Mouse (Mus musculus) liver, embryonic 12.5 days (tissue): Measurements from ENCODE around the gene Park7. TPM values are rescaled to one million over a fixed set of nuclear protein-coding genes. Genes with fewer than 3 reads are reported as not detected.
A peak's percentile ranks its signal among the peaks of the same experiment; 100 is the strongest.

Experiments used
- ATAC-seq: fragments of 200-750 bp; cut with Nextera tagmentation; 2 replicates; pipeline ENCODE4 v1.8.0; 2017; ENCODE audit warnings: moderate number of reproducible peaks, mild to moderate bottlenecking, moderate library complexity
- H3K27ac ChIP-seq: fragments of 300-500 bp; sonication (generic); 2 replicates; pipeline ENCODE4 v1.5.1; 2016; ENCODE audit warnings: mild to moderate bottlenecking
- H3K27me3 ChIP-seq: fragments of 300-500 bp; sonication (generic); replicated peaks from 2 replicates; pipeline ENCODE4 v1.6.1; 2016; ENCODE audit warnings: mild to moderate bottlenecking, moderate library complexity
- H3K36me3 ChIP-seq: fragments of 300-500 bp; sonication (generic); 2 replicates; pipeline ENCODE4 v1.6.1; 2016; ENCODE audit warnings: mild to moderate bottlenecking, moderate library complexity
- H3K4me1 ChIP-seq: fragments of 300-500 bp; sonication (generic); 2 replicates; pipeline ENCODE4 v1.6.1; 2016
- H3K4me2 ChIP-seq: fragments of 300-500 bp; sonication (generic); 2 replicates; pipeline ENCODE4 v1.6.1; 2016; ENCODE audit warnings: mild to moderate bottlenecking, moderate library complexity
- H3K4me3 ChIP-seq: fragments of 300-500 bp; sonication (generic); 2 replicates; pipeline ENCODE4 v1.5.1; 2016; ENCODE audit warnings: mild to moderate bottlenecking, moderate library complexity
- H3K9ac ChIP-seq: fragments of 300-500 bp; sonication (generic); 2 replicates; pipeline ENCODE4 v1.6.1; 2016; ENCODE audit warnings: mild to moderate bottlenecking, moderate library complexity
- H3K9me3 ChIP-seq: fragments of 300-500 bp; sonication (generic); replicated peaks from 2 replicates; pipeline ENCODE4 v1.6.1; 2016; ENCODE audit warnings: mild to moderate bottlenecking, moderate library complexity
- WGBS: fragments of 180-500 bp; shearing (Covaris S2); methylation state at CpG from one replicate; pipeline ENCODE4 v1.1.7; 2016; ENCODE audit not compliant: insufficient replicate concordance; 5-methylcytosine and 5-hydroxymethylcytosine counted together
- polyA plus RNA-seq: library from polyadenylated mRNA; unstranded; fragments of >200 nt; fragmentation: Nextera tagmentation; extraction: Ambion mirVana; gene quantifications from 2 replicates; pipeline ENCODE4 v1.2.1, GENCODE M21; 2016

Gene Park7
- polyA plus RNA-seq, 1 experiment from 2014 or later = 344 TPM

DNA sequence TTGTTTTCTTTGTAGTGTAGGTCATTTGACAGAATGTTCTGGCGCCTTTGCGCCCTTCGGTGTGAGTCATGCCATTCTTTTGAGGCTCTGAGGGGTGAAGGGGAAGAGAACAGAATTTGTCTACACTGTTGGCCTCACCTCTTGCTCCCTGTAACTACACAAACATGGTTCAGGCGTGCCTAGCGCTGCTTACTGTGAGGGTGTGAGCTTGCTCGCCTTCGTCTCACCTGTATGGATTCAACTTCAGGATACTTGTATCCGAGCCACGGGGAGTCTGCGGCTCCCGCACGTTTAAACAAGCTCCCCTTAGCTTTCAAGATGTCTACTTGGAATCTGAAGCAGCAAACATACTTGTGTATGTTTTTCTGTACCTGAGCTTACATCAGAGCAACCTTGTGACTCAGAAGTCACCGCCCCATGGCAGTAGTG lies 43.3 kb downstream of the Park7 start:
- no peak overlapping the region for H3K4me2 ChIP-seq
- no peak overlapping the region for H3K27ac ChIP-seq
- WGBS = 79% methylated on average over 13 of the region's 13 CpGs
- no peak overlapping the region for H3K9ac ChIP-seq
- H3K36me3 ChIP-seq = peaks cover 24% of the 10 kb centered on the region
- peaks cover 30% of the 10 kb centered on the region for H3K4me1 ChIP-seq
- H3K27me3 ChIP-seq = no peaks in the 10 kb centered on the region
- H3K4me3 ChIP-seq = no peak overlapping the region
- H3K9me3 ChIP-seq = no peaks in the 10 kb centered on the region
- ATAC-seq = no peak

GRCm38 (mm10) chr4:150869276-150870197 lies 44.7 kb downstream of the Park7 start:
- no peak overlapping the region for H3K4me3 ChIP-seq
- no peak overlapping the region for H3K27ac ChIP-seq
- peaks cover 25% of the 10 kb centered on the region for H3K4me1 ChIP-seq
- no peaks in the 10 kb centered on the region for H3K9me3 ChIP-seq
- H3K36me3 ChIP-seq = peaks cover 33% of the 10 kb centered on the region
- WGBS = 51% methylated on average over 17 of the region's 17 CpGs
- no peaks in the 10 kb centered on the region for H3K27me3 ChIP-seq
- no peak overlapping the region for H3K9ac ChIP-seq
- ATAC-seq = no peak
- no peak overlapping the region for H3K4me2 ChIP-seq

- H3K9ac ChIP-seq = no peak overlapping the region
- no peak overlapping the region for H3K4me2 ChIP-seq
- H3K4me1 ChIP-seq = peaks cover 25% of the 10 kb centered on the region
- H3K9me3 ChIP-seq = no peaks in the 10 kb centered on the region
- H3K36me3 ChIP-seq = peaks cover 33% of the 10 kb centered on the region
- ATAC-seq = no peak
- no peak overlapping the region for H3K4me3 ChIP-seq
- no peak overlapping the region for H3K27ac ChIP-seq
- 64% methylated on average over 2 of the region's 2 CpGs for WGBS
- H3K27me3 ChIP-seq = no peaks in the 10 kb centered on the region
These were observed 45.4 kb downstream of the Park7 start for GRCm38 (mm10) chr4:150868859-150869258.

GRCm38 (mm10) chr4:150868161-150868560 lies 46.1 kb downstream of the Park7 start:
- no peak for ATAC-seq
- H3K27ac ChIP-seq = no peak overlapping the region
- H3K9me3 ChIP-seq = no peaks in the 10 kb centered on the region
- no peaks in the 10 kb centered on the region for H3K27me3 ChIP-seq
- H3K36me3 ChIP-seq = peaks cover 33% of the 10 kb centered on the region
- H3K4me3 ChIP-seq = no peak overlapping the region
- H3K4me1 ChIP-seq = peaks cover 26% of the 10 kb centered on the region
- 74% methylated on average over 6 of the region's 6 CpGs for WGBS
- no peak overlapping the region for H3K9ac ChIP-seq
- H3K4me2 ChIP-seq = no peak overlapping the region

GRCm38 (mm10) chr4:150866494-150866893 lies 47.7 kb downstream of the Park7 start:
- no peak for ATAC-seq
- no peaks in the 10 kb centered on the region for H3K27me3 ChIP-seq
- WGBS = 85% methylated on average over 10 of the region's 12 CpGs

DNA sequence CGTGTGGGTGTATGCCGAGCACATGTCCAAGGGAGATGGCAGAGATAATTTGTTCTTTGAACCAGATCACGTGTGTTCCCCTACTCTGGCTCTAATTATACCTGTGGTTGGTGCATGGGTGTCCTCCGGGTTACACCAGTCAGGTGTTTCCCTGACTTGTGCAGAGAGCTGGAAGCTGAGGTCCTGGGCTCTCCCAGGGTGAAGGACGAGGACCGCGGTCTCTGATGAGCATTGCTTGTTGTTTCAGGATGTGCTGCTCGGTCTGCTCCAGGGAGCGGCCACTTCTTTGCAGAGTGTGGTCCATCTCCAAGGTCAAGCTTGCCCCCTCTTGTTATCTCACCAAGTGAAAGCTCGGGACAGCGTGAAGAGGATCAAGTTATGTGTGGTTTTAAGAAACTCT lies 48.2 kb downstream of the Park7 start:
- H3K4me3 ChIP-seq = no peak overlapping the region
- no peak overlapping the region for H3K4me2 ChIP-seq
- no peak overlapping the region for H3K27ac ChIP-seq
- H3K4me1 ChIP-seq = peaks cover 20% of the 10 kb centered on the region
- no peak overlapping the region for H3K9ac ChIP-seq
- H3K9me3 ChIP-seq = no peaks in the 10 kb centered on the region
- peaks cover 33% of the 10 kb centered on the region for H3K36me3 ChIP-seq
- no peak for ATAC-seq
- 76% methylated on average over 11 of the region's 11 CpGs for WGBS
- no peaks in the 10 kb centered on the region for H3K27me3 ChIP-seq

More at GRCm38 (mm10) chr4:150866494-150866893, 47.7 kb downstream of the Park7 start:
- peaks cover 33% of the 10 kb centered on the region for H3K36me3 ChIP-seq
- no peak overlapping the region for H3K4me3 ChIP-seq
- no peak overlapping the region for H3K27ac ChIP-seq
- no peaks in the 10 kb centered on the region for H3K9me3 ChIP-seq
- no peak overlapping the region for H3K4me2 ChIP-seq
- no peak overlapping the region for H3K9ac ChIP-seq
- H3K4me1 ChIP-seq = peaks cover 21% of the 10 kb centered on the region

- Histone ChIP-seq H3K27ac (no peak overlapping the region), H3K36me3 (peaks cover 33% of the 10 kb centered on the region), H3K27me3 (no peaks in the 10 kb centered on the region), H3K9ac (no peak overlapping the region), H3K9me3 (no peaks in the 10 kb centered on the region), H3K4me3 (no peak overlapping the region), H3K4me2 (no peak overlapping the region), H3K4me1 (peaks cover 19% of the 10 kb centered on the region)
- ATAC-seq = no peak
These were observed 48.9 kb downstream of the Park7 start for GRCm38 (mm10) chr4:150865371-150865770.

GRCm38 (mm10) chr4:150862626-150863375 lies 51.4 kb downstream of the Park7 start:
- ATAC-seq = no peak
- Histone ChIP-seq H3K36me3 (peaks cover 26% of the 10 kb centered on the region), H3K9me3 (no peaks in the 10 kb centered on the region), H3K27ac (no peak overlapping the region), H3K9ac (no peak overlapping the region), H3K4me3 (no peak overlapping the region), H3K4me1 (peaks cover 13% of the 10 kb centered on the region), H3K27me3 (no peaks in the 10 kb centered on the region), H3K4me2 (no peak overlapping the region)
- 60% methylated on average over 8 of the region's 8 CpGs for WGBS

DNA sequence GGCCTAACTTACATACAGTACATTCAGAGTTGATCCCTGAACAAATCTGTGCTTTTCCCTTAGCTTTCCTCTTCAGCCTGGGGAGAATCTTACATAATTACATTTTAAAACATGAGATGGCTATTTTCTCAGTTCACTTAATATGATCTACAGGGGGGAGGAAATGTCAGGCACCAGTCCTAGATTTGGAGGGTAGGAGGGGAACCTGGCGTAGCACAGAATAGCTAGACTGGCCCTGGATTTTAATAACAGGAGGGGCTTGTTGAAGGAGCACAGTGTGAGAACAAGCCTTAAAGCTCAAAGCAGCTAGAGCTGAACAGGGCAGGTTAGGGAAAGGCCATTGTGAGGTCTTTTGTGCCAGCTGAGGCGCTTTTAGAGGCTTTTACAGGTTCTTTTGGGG lies 53.1 kb downstream of the Park7 start:
- WGBS = 79% methylated on average over 2 of the region's 2 CpGs
- no peak overlapping the region for H3K27ac ChIP-seq
- no peak for ATAC-seq

DNA sequence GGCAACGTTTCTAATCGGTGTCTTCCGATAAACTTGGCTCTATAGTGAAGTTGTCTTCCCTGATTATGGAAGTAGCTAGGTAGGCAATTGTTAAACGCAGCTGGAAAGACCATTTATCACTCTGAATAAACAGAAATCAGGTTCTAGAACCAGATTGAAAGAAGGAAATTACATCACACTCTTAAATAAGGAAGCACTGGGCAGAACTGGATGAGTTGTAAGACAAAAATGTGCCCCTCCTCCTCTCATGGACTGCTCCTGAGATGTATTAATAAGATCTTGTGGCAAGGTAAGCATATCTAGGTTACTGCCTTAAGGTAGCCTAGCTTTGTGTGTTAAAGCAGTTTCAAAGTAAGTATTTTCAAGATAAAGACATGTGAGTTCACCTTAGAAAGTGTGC lies 53.7 kb downstream of the Park7 start:
- H3K4me1 ChIP-seq = peaks cover 25% of the 10 kb centered on the region
- 61% methylated on average over 4 of the region's 4 CpGs for WGBS
- H3K4me3 ChIP-seq = no peak overlapping the region
- no peak overlapping the region for H3K9ac ChIP-seq
- H3K9me3 ChIP-seq = no peaks in the 10 kb centered on the region
- H3K36me3 ChIP-seq = peaks cover 4% of the 10 kb centered on the region
- ATAC-seq = no peak
- no peak overlapping the region for H3K27ac ChIP-seq
- H3K27me3 ChIP-seq = peaks cover 8% of the 10 kb centered on the region
- H3K4me2 ChIP-seq = no peak overlapping the region

More for the DNA sequence above, 53.1 kb downstream of the Park7 start:
- Histone ChIP-seq H3K4me1 (peaks cover 21% of the 10 kb centered on the region), H3K4me2 (no peak overlapping the region), H3K36me3 (peaks cover 11% of the 10 kb centered on the region), H3K9ac (no peak overlapping the region), H3K4me3 (no peak overlapping the region), H3K9me3 (no peaks in the 10 kb centered on the region), H3K27me3 (peaks cover 4% of the 10 kb centered on the region; the same call in 1 of the 2 replicates)

GRCm38 (mm10) chr4:150855346-150855745 lies 58.9 kb downstream of the Park7 start:
- under 1% methylated on average over 43 of the region's 43 CpGs for WGBS
- Histone ChIP-seq H3K36me3 (no peaks in the 10 kb centered on the region), H3K4me3 (peak overlapping the region; percentile 70), H3K9me3 (no peaks in the 10 kb centered on the region), H3K27ac (peak overlapping the region; percentile 86), H3K4me2 (peak overlapping the region; percentile 97), H3K27me3 (peaks cover 30% of the 10 kb centered on the region), H3K4me1 (peaks cover 42% of the 10 kb centered on the region), H3K9ac (peak overlapping the region; percentile 77)
- peak; percentile 35 for ATAC-seq

DNA sequence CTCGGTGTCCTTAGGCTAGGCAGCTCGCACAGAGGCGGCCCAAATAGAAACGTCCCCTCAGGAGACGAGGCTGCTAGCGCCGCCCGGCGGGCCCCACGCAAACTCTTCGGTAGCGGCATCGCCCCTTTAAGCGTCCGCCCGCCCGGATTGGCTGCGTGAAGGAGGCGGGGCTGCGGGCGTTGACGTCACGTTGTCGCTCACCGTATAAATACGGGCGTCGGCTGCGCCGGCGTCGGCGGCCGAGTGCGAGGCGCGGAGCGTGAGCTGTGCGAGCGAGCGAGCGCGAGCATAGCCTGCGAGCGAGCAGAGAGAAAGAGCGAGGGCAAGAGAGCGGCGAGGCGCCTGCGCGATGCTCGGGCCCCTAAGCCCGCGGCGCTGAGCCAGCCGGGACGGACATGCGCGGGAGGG lies 59.4 kb downstream of the Park7 start:
- peaks cover 30% of the 10 kb centered on the region for H3K27me3 ChIP-seq
- peak overlapping the region; percentile 77 for H3K9ac ChIP-seq
- peak overlapping the region; percentile 70 for H3K4me3 ChIP-seq
- peak overlapping the region; percentile 97 for H3K4me2 ChIP-seq
- H3K36me3 ChIP-seq = no peaks in the 10 kb centered on the region
- peaks cover 42% of the 10 kb centered on the region for H3K4me1 ChIP-seq
- H3K9me3 ChIP-seq = no peaks in the 10 kb centered on the region
- ATAC-seq = peak; percentile 85
- under 1% methylated on average over 59 of the region's 59 CpGs for WGBS
- H3K27ac ChIP-seq = peak overlapping the region; percentile 86
